Mouse (Mus musculus) lung, adult 2 months (tissue): ENCODE results near the gene Nhsl1. TPM values are rescaled to one million over a fixed set of nuclear protein-coding genes. Genes with fewer than 3 reads are reported as not detected.

Source experiments
- DNase-seq: peaks from one replicate; pipeline ENCODE4 v3.0.0; 2022
- H3K4me1 ChIP-seq: fragments of 200-500 bp; 2 replicates; pipeline ENCODE4 v1.6.1; 2011; ENCODE audit warnings: low read length; ENCODE audit not compliant: control insufficient read depth, insufficient read depth
- H3K4me3 ChIP-seq: fragments of 200-500 bp; replicated peaks from 2 replicates; pipeline ENCODE3; 2011; ENCODE audit warnings: low read depth, mild to moderate bottlenecking, control low read depth, low read length; ENCODE audit errors: extremely low read depth
- CTCF ChIP-seq: fragments of 200-500 bp; IDR thresholded peaks from 2 replicates; pipeline ENCODE4 v1.5.1; 2011; ENCODE audit warnings: mild to moderate bottlenecking, low read length, control low read depth; ENCODE audit not compliant: insufficient read depth
- POLR2A ChIP-seq: fragments of 200-500 bp; IDR thresholded peaks from 2 replicates; pipeline ENCODE4 v1.6.1; 2011; ENCODE audit warnings: low read depth, mild to moderate bottlenecking, control low read depth, low read length, borderline replicate concordance; ENCODE audit errors: extremely low read depth
- WGBS: fragments of 180-500 bp; shearing (Covaris S2); methylation state at CpG from one replicate; pipeline ENCODE4 v1.1.7; 2018; 5-methylcytosine and 5-hydroxymethylcytosine counted together
- polyA plus RNA-seq: library from polyadenylated mRNA; depleted of rRNA; stranded (reverse); fragments of >200 nt; gene quantifications from 2 replicates; pipeline ENCODE4 v1.2.3, GENCODE M21; 2012

Nhsl1 gene
- polyA plus RNA-seq, 1 experiment, result 9.0 TPM

DNA sequence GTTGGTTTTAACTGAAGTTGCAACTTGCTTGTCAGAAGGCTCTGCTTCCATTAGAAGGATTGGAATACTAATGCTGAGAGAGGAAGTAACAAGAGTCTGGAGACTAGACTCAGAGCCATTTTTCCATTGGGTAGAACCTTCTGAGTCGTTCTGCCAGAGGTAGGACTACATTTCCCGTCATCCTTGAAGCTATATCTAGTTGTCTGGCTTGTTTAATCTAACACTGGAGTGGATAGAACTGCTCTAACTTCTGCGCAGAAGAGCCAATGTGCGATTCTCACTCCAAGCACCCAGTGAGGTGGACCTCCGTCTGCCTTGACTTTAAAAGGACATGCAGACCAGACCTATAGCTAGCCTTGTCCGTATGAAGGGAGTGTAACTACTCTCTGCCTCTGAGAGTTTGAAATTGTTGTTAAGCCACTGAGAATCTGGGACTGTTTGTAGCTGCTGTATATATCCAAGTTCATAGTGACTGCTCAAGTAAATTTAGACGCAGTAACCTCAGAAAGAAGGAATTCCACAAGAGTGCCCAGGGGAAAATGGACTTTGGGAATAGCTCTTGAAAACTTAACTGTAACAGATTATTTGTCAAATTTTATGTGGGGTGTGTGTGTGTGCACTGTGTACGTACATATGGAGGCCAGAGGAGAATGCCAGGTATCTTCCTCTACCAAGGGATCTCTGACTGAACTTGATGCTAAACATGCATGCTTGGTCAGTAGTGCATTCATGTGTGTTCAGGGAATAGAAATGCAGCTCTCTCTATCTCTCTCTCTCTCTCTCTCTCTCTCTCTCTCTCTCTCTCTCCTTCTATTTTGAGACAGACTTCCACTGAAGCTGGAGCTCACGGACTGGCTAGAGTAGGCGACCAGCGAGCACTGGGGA lies 174.5 kb downstream of the Nhsl1 start:
- Histone ChIP-seq H3K4me1 (no peaks in the 10 kb centered on the region), H3K4me3 (no peak overlapping the region)
- no peak for TF ChIP-seq POLR2A
- WGBS, result 87% methylated on average over 11 of the region's 11 CpGs
- DNase-seq, result no peak

GRCm38 (mm10) chr10:18494249-18494648 lies 175.5 kb downstream of the Nhsl1 start:
- 68% methylated on average over 7 of the region's 7 CpGs for WGBS
- H3K4me1 ChIP-seq, result no peaks in the 10 kb centered on the region
- no peak for TF ChIP-seq POLR2A
- no peak for TF ChIP-seq CTCF
- no peak for DNase-seq
- H3K4me3 ChIP-seq, result no peak overlapping the region

GRCm38 (mm10) chr10:18497066-18497465 lies 178.3 kb downstream of the Nhsl1 start:
- H3K4me3 ChIP-seq, result no peak overlapping the region
- no peak for DNase-seq

GRCm38 (mm10) chr10:18501997-18502396 lies 183.2 kb downstream of the Nhsl1 start:
- no peak overlapping the region for H3K4me3 ChIP-seq
- TF ChIP-seq CTCF, result no peak
- TF ChIP-seq POLR2A, result no peak
- DNase-seq, result no peak
- no peaks in the 10 kb centered on the region for H3K4me1 ChIP-seq
- 80% methylated on average over 3 of the region's 3 CpGs for WGBS

More at GRCm38 (mm10) chr10:18497066-18497465, 178.3 kb downstream of the Nhsl1 start:
- 76% methylated on average over 7 of the region's 7 CpGs for WGBS
- H3K4me1 ChIP-seq, result no peaks in the 10 kb centered on the region
- no peak for TF ChIP-seq CTCF
- TF ChIP-seq POLR2A, result no peak

DNA sequence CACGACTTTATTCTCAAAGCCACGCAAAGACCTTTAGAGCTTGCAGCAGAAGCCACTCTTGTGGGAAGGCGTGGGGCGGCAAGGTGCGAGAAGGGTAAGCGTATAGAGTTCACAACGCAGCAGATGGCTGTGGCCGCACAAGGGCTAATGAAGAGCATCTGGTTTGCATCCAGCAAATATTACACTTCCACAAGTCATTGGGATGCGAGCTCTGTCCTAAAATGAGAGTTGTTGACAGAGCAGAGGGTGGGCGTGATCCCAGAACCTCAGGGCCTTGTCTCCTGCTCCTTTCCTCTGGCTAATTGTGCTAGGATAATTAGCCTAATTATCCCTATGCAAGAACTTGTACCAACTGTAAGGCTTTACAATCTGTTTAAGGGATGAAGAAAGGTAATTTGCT lies 186.9 kb downstream of the Nhsl1 start:
- no peak for DNase-seq
- Histone ChIP-seq H3K4me3 (no peak overlapping the region), H3K4me1 (no peaks in the 10 kb centered on the region)
- TF ChIP-seq CTCF, result no peak
- no peak for TF ChIP-seq POLR2A
- 88% methylated on average over 10 of the region's 10 CpGs for WGBS

DNA sequence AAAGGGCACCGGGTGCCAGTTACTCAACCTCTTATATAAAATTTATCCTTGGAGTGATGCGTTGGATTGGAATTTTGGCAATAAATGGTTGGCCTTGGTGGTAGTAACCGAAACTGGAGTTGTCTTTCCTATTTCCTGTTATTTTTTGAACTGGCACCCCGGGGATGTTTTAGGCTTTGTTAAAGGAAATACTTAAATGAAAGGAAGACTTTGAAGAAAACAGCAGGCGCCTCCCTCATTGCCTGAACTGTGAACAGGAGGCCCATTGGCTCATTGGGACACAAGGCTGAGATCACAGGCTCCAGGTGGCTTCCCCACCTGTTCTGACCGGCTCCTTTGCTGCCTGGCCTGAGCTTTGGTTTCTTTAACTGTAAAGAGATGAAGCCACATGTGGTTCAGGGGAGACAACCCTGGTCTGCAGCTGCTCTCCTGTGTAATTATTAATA lies 187.7 kb downstream of the Nhsl1 start:
- TF ChIP-seq POLR2A, result no peak
- no peak for TF ChIP-seq CTCF
- WGBS, result 48% methylated on average over 6 of the region's 6 CpGs
- Histone ChIP-seq H3K4me1 (no peaks in the 10 kb centered on the region), H3K4me3 (no peak overlapping the region)
- DNase-seq, result no peak

DNA sequence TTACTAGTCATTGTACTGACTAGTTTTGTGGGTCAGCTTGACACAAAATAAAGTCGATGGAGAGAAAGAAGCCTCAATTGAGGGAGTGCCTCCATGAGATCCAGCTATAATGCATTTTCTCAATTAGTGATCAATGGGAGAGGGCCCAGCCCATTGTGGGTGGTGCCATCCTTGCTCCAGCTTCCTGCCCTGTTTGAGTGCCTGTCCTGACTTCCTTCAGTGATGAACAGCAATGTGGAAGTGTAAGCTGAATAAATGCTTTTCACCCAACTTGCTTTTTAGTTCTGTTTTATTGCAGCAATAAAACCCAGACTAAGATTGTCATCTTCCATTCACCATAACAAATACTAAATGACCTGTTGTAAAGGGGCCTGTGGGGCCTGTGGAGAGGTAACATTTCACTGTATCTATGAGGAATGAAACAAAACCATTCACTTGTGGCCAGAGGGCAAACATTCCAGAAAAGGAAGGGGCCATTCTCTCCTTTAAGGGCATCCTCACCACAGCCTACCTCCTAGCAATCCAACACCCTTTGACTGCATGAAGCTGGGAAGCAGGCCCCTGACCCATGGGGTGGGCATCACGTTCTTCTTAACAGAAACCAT lies 189.2 kb downstream of the Nhsl1 start:
- no peaks in the 10 kb centered on the region for H3K4me1 ChIP-seq
- TF ChIP-seq CTCF (no peak), POLR2A (no peak)
- 85% methylated on average over 2 of the region's 2 CpGs for WGBS
- no peak overlapping the region for H3K4me3 ChIP-seq
- DNase-seq, result no peak

DNA sequence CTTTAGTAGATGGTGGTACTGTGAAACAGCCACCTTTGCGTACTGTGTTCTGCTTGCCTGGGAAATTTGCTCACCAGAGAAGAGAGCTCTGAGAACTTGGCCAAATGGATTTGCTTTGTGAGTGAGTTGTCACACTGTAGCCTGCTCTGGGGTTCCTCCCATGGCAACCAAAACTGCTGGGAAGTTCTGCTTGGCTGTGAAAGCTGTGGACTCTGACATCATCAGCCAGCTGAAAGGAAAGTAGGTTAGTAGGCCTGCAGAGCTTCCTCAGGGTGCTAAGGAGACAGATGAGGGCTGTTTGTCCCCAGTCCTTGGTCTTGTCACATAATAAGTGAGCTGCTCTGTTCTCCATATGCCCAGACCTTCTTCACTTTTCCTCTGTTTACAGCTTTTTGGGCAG lies 189.8 kb downstream of the Nhsl1 start:
- TF ChIP-seq POLR2A, result no peak
- no peak for TF ChIP-seq CTCF
- WGBS, result 83% methylated on average over 1 of the region's 1 CpGs
- Histone ChIP-seq H3K4me1 (no peaks in the 10 kb centered on the region), H3K4me3 (no peak overlapping the region)
- no peak for DNase-seq

DNA sequence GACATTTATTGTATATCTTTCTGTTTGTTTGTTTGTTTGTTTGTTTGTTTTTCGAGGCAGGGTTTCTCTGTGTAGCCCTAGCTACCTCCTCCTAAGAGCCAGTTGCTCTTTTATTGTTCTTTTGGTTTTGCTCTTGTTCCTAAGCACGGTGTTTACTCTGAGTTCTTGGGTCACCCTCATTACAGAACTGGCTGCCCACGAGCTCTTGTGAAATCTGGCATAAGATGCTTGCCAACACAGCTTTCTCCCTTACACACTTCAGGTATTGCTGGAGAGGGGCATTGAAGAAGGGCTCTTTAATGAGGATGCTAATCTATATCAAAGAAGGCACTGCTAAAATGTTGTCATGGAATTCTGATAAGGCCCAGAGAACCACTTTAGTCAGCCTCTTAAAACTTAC lies 191.9 kb downstream of the Nhsl1 start:
- no peak for DNase-seq
- WGBS, result 53% methylated on average over 3 of the region's 3 CpGs
- no peak for TF ChIP-seq CTCF
- no peak for TF ChIP-seq POLR2A
- Histone ChIP-seq H3K4me3 (no peak overlapping the region), H3K4me1 (no peaks in the 10 kb centered on the region)

- Histone ChIP-seq H3K4me1 (no peaks in the 10 kb centered on the region), H3K4me3 (no peak overlapping the region)
- TF ChIP-seq CTCF (no peak), POLR2A (no peak)
- WGBS, result 84% methylated on average over 11 of the region's 11 CpGs
- no peak for DNase-seq
Observed at GRCm38 (mm10) chr10:18511496-18511895, 192.7 kb downstream of the Nhsl1 start.
